Mouse (Mus musculus) cerebellum, adult 2 months (tissue): ENCODE results near the gene Iqgap2. TPM values are rescaled to one million over a fixed set of nuclear protein-coding genes. Genes with fewer than 3 reads are reported as not detected.

ENCODE experiments used
- DNase-seq, 2 experiments: peaks; one replicate each; pipeline ENCODE4 v3.0.0; 2021
- H3K27ac ChIP-seq: fragments of 200-500 bp; 2 replicates; pipeline ENCODE4 v1.5.1; 2012; ENCODE audit warnings: low read length, control low read depth, inconsistent platforms; ENCODE audit not compliant: insufficient read depth
- H3K27me3 ChIP-seq: fragments of 200-500 bp; 2 replicates; pipeline ENCODE4 v1.6.1; 2012; ENCODE audit warnings: inconsistent platforms, mild to moderate bottlenecking, low read length, moderate library complexity; ENCODE audit not compliant: control insufficient read depth, insufficient read depth
- H3K4me1 ChIP-seq: fragments of 200-500 bp; 2 replicates; pipeline ENCODE4 v1.6.1; 2011; ENCODE audit warnings: low read length; ENCODE audit not compliant: control insufficient read depth, insufficient read depth
- H3K4me3 ChIP-seq: fragments of 200-500 bp; replicated peaks from 2 replicates; pipeline ENCODE3; 2011; ENCODE audit warnings: mild to moderate bottlenecking, low read depth, low read length, control low read depth; ENCODE audit not compliant: insufficient read depth
- CTCF ChIP-seq: fragments of 200-500 bp; IDR thresholded peaks from 2 replicates; pipeline ENCODE4 v1.5.1; 2011; ENCODE audit warnings: low read depth, mild to moderate bottlenecking, control low read depth, low read length, moderate library complexity, borderline replicate concordance; ENCODE audit not compliant: insufficient read depth
- POLR2A ChIP-seq: fragments of 200-500 bp; IDR thresholded peaks from 2 replicates; pipeline ENCODE4 v1.6.1; 2011; ENCODE audit warnings: low read length, control low read depth, borderline replicate concordance; ENCODE audit not compliant: insufficient read depth
- WGBS: fragments of 180-500 bp; shearing (Covaris S2); methylation state at CpG from one replicate; pipeline ENCODE4 v1.1.7; 2018; 5-methylcytosine and 5-hydroxymethylcytosine counted together
- polyA plus RNA-seq: library from polyadenylated mRNA; depleted of rRNA; stranded (reverse); fragments of >200 nt; gene quantifications from 2 replicates; pipeline ENCODE4 v1.2.3, GENCODE M21; 2012

Iqgap2 gene
- polyA plus RNA-seq, 1 experiment, result 1.3 TPM

- DNase-seq, result no peak
- 80% methylated on average over 6 of the region's 6 CpGs for WGBS
- H3K4me3 ChIP-seq, result no peak overlapping the region
- H3K27ac ChIP-seq, result no peak overlapping the region
- H3K4me1 ChIP-seq, result 0 out of 2 replicates have a peak, but pooled peaks cover 3% of the 10 kb centered on the region
- H3K27me3 ChIP-seq, result no peaks in the 10 kb centered on the region; the same call in none of the 2 replicates
- TF ChIP-seq CTCF (no peak), POLR2A (no peak)
These were observed 277.0 kb downstream of the Iqgap2 start for GRCm38 (mm10) chr13:95614757-95615156.

GRCm38 (mm10) chr13:95612243-95612642 lies 279.5 kb downstream of the Iqgap2 start:
- TF ChIP-seq CTCF, result no peak
- no peak for TF ChIP-seq POLR2A
- WGBS, result 84% methylated on average over 10 of the region's 10 CpGs
- Histone ChIP-seq H3K4me1 (no peaks in the 10 kb centered on the region), H3K27me3 (no peaks in the 10 kb centered on the region; the same call in none of the 2 replicates), H3K4me3 (no peak overlapping the region), H3K27ac (no peak overlapping the region)
- DNase-seq, result no peak

DNA sequence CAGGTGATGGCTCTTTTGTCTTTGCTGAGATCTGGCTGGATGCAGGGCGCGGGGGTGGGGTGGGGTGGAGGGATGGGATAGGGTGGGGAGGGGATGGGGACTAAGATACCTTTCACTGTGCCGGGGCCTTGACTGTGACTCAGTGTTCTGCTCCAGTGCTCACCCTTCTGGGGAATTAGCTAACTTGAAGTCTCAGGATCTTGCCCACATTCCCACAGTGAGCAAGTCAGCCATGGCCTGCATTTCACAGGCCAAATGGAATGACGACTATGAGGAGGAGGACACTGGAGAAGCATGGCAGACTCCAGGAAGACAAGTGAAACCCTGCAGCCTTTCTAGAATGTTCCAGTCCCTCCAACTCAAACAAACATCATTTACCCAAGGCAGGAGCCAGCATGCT lies 280.0 kb downstream of the Iqgap2 start:
- no peaks in the 10 kb centered on the region for H3K4me1 ChIP-seq

GRCm38 (mm10) chr13:95610786-95611562 lies 280.7 kb downstream of the Iqgap2 start:
- no peak overlapping the region for H3K4me3 ChIP-seq
- H3K27me3 ChIP-seq, result no peaks in the 10 kb centered on the region; the same call in 1 of the 2 replicates
- H3K27ac ChIP-seq, result no peak overlapping the region
- TF ChIP-seq CTCF (no peak), POLR2A (no peak)
- H3K4me1 ChIP-seq, result no peaks in the 10 kb centered on the region
- WGBS, result 87% methylated on average over 16 of the region's 16 CpGs
- no peak for DNase-seq

More for the DNA sequence above, 280.0 kb downstream of the Iqgap2 start:
- no peaks in the 10 kb centered on the region; the same call in none of the 2 replicates for H3K27me3 ChIP-seq
- TF ChIP-seq POLR2A (no peak), CTCF (no peak)
- H3K27ac ChIP-seq, result no peak overlapping the region
- DNase-seq, result no peak
- WGBS, result 85% methylated on average over 4 of the region's 4 CpGs
- H3K4me3 ChIP-seq, result no peak overlapping the region

DNA sequence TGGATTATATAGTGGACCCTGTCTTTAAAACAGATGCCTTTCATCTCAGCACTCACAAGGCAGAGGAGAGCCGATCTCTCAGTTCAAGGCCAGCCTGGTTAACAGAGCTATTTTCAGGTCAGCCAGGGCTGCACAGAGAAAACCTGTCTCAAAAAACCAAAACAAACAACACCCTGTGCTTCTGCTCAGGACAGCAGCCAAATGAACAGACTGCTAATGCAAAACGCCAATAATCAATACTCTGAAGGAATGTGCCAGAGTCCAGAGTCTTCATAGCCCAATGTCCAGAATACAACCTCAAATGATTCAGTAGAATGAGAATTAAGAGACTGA lies 282.7 kb downstream of the Iqgap2 start:
- no peak for DNase-seq
- TF ChIP-seq POLR2A, result no peak
- no peak for TF ChIP-seq CTCF
- H3K4me1 ChIP-seq, result no peaks in the 10 kb centered on the region
- 92% methylated on average over 2 of the region's 2 CpGs for WGBS
- H3K4me3 ChIP-seq, result no peak overlapping the region
- no peaks in the 10 kb centered on the region for H3K27me3 ChIP-seq
- H3K27ac ChIP-seq, result no peak overlapping the region

GRCm38 (mm10) chr13:95608416-95609087 lies 283.2 kb downstream of the Iqgap2 start:
- no peaks in the 10 kb centered on the region for H3K4me1 ChIP-seq
- no peak overlapping the region for H3K27ac ChIP-seq
- TF ChIP-seq CTCF (no peak), POLR2A (no peak)
- no peak for DNase-seq
- H3K27me3 ChIP-seq, result no peaks in the 10 kb centered on the region
- 91% methylated on average over 6 of the region's 6 CpGs for WGBS
- no peak overlapping the region for H3K4me3 ChIP-seq

GRCm38 (mm10) chr13:95607019-95607418 lies 284.7 kb downstream of the Iqgap2 start:
- no peak overlapping the region for H3K27ac ChIP-seq
- DNase-seq, result no peak
- no peaks in the 10 kb centered on the region for H3K4me1 ChIP-seq
- no peaks in the 10 kb centered on the region for H3K27me3 ChIP-seq
- no peak overlapping the region for H3K4me3 ChIP-seq
- 98% methylated on average over 8 of the region's 8 CpGs for WGBS
- TF ChIP-seq POLR2A (no peak), CTCF (no peak)

DNA sequence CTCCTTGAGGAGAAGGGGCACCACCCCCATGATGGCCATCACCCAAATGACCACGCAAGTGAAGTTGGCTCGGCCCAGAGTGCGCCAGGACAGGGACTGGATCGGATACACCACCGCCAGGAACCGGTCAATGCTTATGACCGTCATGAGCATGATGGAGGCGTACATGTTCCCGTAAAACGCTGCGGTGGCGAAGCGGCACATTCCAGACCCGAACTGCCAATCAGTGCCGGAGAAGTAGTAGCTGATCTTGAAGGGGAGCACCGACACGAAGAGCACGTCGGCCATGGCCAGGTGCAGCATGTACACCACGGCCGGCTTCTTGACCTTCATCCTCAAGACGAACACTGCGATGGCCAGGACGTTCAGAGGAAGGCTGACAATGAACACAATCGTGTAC lies 287.4 kb downstream of the Iqgap2 start:
- no peak overlapping the region for H3K4me3 ChIP-seq
- TF ChIP-seq CTCF (no peak), POLR2A (no peak)
- no peaks in the 10 kb centered on the region for H3K4me1 ChIP-seq
- DNase-seq, result no peak
- no peak overlapping the region for H3K27ac ChIP-seq
- 98% methylated on average over 25 of the region's 25 CpGs for WGBS
- H3K27me3 ChIP-seq, result no peaks in the 10 kb centered on the region
